Mouse (Mus musculus) heart, embryonic 13.5 days (tissue): ENCODE results near the gene Gm21627. TPM values are rescaled to one million over a fixed set of nuclear protein-coding genes. Genes with fewer than 3 reads are reported as not detected.
"Not testable (repeated sequence)": the region's sequence is repeated elsewhere in the genome, so short reads cannot be mapped to it uniquely, and the experiment has no call there.

Experiments used
- ATAC-seq: fragments of 200-750 bp; cut with Nextera tagmentation; 2 replicates; pipeline ENCODE4 v1.8.0; 2017; ENCODE audit warnings: moderate TSS enrichment; ENCODE audit not compliant: insufficient number of reproducible peaks, low FRiP score, low TSS enrichment; ENCODE audit errors: extremely low read depth
- H3K27ac ChIP-seq: fragments of 300-500 bp; sonication (generic); replicated peaks from 2 replicates; pipeline ENCODE4 v1.5.1; 2015; ENCODE audit warnings: moderate library complexity, mild to moderate bottlenecking, inconsistent platforms
- H3K27me3 ChIP-seq: fragments of 300-500 bp; sonication (generic); replicated peaks from 2 replicates; pipeline ENCODE4 v1.6.1; 2015; ENCODE audit warnings: mild to moderate bottlenecking, inconsistent platforms
- H3K36me3 ChIP-seq: fragments of 300-500 bp; sonication (generic); 2 replicates; pipeline ENCODE4 v1.6.1; 2015; ENCODE audit warnings: mild to moderate bottlenecking, inconsistent platforms
- H3K4me1 ChIP-seq: fragments of 300-500 bp; sonication (generic); 2 replicates; pipeline ENCODE4 v1.6.1; 2015; ENCODE audit warnings: inconsistent platforms
- H3K4me2 ChIP-seq: fragments of 300-500 bp; sonication (generic); 2 replicates; pipeline ENCODE4 v1.6.1; 2015; ENCODE audit warnings: inconsistent platforms, mild to moderate bottlenecking, moderate library complexity
- H3K4me3 ChIP-seq: fragments of 300-500 bp; sonication (generic); 2 replicates; pipeline ENCODE4 v1.5.1; 2015; ENCODE audit warnings: moderate library complexity, mild to moderate bottlenecking, inconsistent platforms
- H3K9ac ChIP-seq: fragments of 300-500 bp; sonication (generic); 2 replicates; pipeline ENCODE4 v1.6.1; 2015; ENCODE audit warnings: inconsistent platforms, mild to moderate bottlenecking, moderate library complexity
- H3K9me3 ChIP-seq: fragments of 300-500 bp; sonication (generic); 2 replicates; pipeline ENCODE4 v1.6.1; 2016; ENCODE audit warnings: inconsistent platforms
- WGBS: fragments of 180-500 bp; shearing (Covaris S2); methylation state at CpG from one replicate; pipeline ENCODE4 v1.1.7; 2015; ENCODE audit warnings: mixed read lengths; 5-methylcytosine and 5-hydroxymethylcytosine counted together
- polyA plus RNA-seq: library from polyadenylated mRNA; unstranded; fragments of >200 nt; fragmentation: Nextera tagmentation; extraction: Ambion mirVana; gene quantifications from 2 replicates; pipeline ENCODE4 v1.2.1, GENCODE M21; 2015

Gm21627 gene
- not detected in 2 replicates for polyA plus RNA-seq

- not testable (repeated sequence) for H3K36me3 ChIP-seq, H3K4me3 ChIP-seq, H3K9ac ChIP-seq, H3K27ac ChIP-seq, H3K27me3 ChIP-seq, H3K4me2 ChIP-seq, ATAC-seq, H3K9me3 ChIP-seq, H3K4me1 ChIP-seq
- no CpG with 5 or more reads among the region's 6 CpGs for WGBS
These were observed at the start of gene Gm21627 for GRCm38 (mm10) chrY:63228127-63228526. Gene Gm21627 (plus strand): TSS chrY:63228427.
